In the genomic region with DNA sequence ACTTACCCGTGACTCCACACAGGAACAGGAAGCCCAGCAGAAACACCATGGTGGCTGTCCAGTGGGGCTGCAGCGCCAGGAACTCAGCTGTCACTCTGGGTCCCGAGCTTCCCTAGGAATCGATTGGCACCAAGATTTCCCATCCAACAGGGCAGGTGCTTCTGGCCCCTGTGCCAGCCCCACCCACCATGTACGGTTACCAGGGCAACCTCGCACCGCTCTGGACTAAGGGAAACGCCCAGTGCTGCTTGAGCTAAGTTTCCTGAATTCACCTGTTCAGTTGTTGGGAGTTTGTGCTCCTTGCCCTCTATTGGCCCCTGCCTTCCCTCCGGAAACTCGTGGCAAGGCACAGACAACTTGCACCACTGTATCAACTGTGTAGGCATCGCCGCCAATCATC, we compare ENCODE assay signal across 32 mouse cellular contexts. TPM values are rescaled to one million over a fixed set of nuclear protein-coding genes. Genes with fewer than 3 reads are reported as not detected.
DNase-seq lines count a peak whose midpoint lies in the region; ATAC-seq and TF ChIP-seq lines count a peak whose summit lies in the region.
"Had no signal": no experiment of that assay in that cellular context is flagged by ENCODE, and none has a peak within 500 bp of the region (broad histone marks: within the 10 kb centered on the region; RNA-seq: fewer than 3 reads in every experiment).

A gene (minus strand): TSS at position 141 of the 400 bp plus-strand sequence.

- H3K27me3 ChIP-seq in midbrain, embryonic 11.5 days (ENCODE audit: control insufficient read depth, insufficient read depth, low read length), result no peaks in the 10 kb centered on the region
- no peaks in the 10 kb centered on the region for H3K27me3 ChIP-seq in midbrain, embryonic 10.5 days (ENCODE audit: low read depth, poor library complexity, severe bottlenecking)
- H3K27me3 ChIP-seq in small intestine, adult 2 months (ENCODE audit: control insufficient read depth, insufficient read depth, low read length), result no peaks in the 10 kb centered on the region
- H3K27me3 ChIP-seq in forebrain, embryonic 11.5 days (ENCODE audit: control insufficient read depth, insufficient read depth, low read length), result no peaks in the 10 kb centered on the region
- H3K27me3 ChIP-seq: forebrain, embryonic 15.5 days; heart, embryonic 13.5 days; limb, embryonic 12.5 days; liver, embryonic 12.5 days; neural tube, embryonic 13.5 days had no signal

- TF ChIP-seq CTCF in small intestine, adult 2 months (IDR thresholded peaks at IDR 0.05; ENCODE audit: extremely low read depth, insufficient read length, insufficient replicate concordance, low read depth, low read length), result no peak

- ATAC-seq in midbrain, embryonic 11.5 days (ENCODE audit: low FRiP score), result no peak
- ATAC-seq in forebrain, embryonic 11.5 days (replicated peaks; ENCODE audit: low FRiP score), result no peak
- ATAC-seq: forebrain, embryonic 15.5 days; liver, embryonic 12.5 days; midbrain, embryonic 16.5 days had no signal

- no peak within 1 kb of the TSS for H3K4me3 ChIP-seq in midbrain, embryonic 11.5 days (ENCODE audit: low read depth, low read length)
- no peak within 1 kb of the TSS for H3K4me3 ChIP-seq in midbrain, embryonic 10.5 days
- H3K4me3 ChIP-seq in small intestine, adult 2 months (ENCODE audit: low read depth, low read length), result peak within 1 kb of the TSS; percentile 70
- no peak within 1 kb of the TSS for H3K4me3 ChIP-seq in forebrain, embryonic 11.5 days (ENCODE audit: low read depth, low read length)
- H3K4me3 ChIP-seq: forebrain, embryonic 15.5 days; heart, embryonic 13.5 days; limb, embryonic 12.5 days; liver, embryonic 12.5 days; myocyte; neural tube, embryonic 13.5 days had no signal

- DNase-seq in midbrain, embryonic 11.5 days (ENCODE audit: low spot score, missing footprints), result peak; percentile 51
- DNase-seq in midbrain, embryonic 10.5 days (ENCODE audit: low spot score), result no peak
- peak; percentile 42 for DNase-seq in WW6 (ENCODE audit: low read depth, low spot score)
- no peak for DNase-seq in gastrocnemius, postnatal 4 days (ENCODE audit: low spot score in 2 of 2)
- DNase-seq in adrenal gland, adult (ENCODE audit: inconsistent age in 2 of 2, low spot score in 1 of 2), result no peak
- DNase-seq in forebrain, embryonic 11.5 days (ENCODE audit: low spot score), result no peak
- DNase-seq: adrenal gland, postnatal 14 days; cerebellum, adult 9-10 months; gastrocnemius, postnatal 10 days; heart, adult 11 months; heart, postnatal 14 days; kidney, adult 2 months; layer of hippocampus, postnatal 36 days; lung, adult 2 months; lung, postnatal 36 days; retina, postnatal 1 day had no signal

- no peak within 1 kb of the TSS for H3K27ac ChIP-seq in midbrain, embryonic 11.5 days (ENCODE audit: low read depth, low read length)
- H3K27ac ChIP-seq in midbrain, embryonic 10.5 days (replicated peaks), result no peak within 1 kb of the TSS
- H3K27ac ChIP-seq in small intestine, adult 2 months (ENCODE audit: insufficient read depth, low read depth, low read length), result peak within 1 kb of the TSS; percentile 74
- no peak within 1 kb of the TSS for H3K27ac ChIP-seq in forebrain, embryonic 11.5 days (ENCODE audit: low read depth, low read length)
- H3K27ac ChIP-seq: forebrain, embryonic 15.5 days; heart, embryonic 13.5 days; kidney, postnatal 0 days; limb, embryonic 12.5 days; liver, embryonic 12.5 days; neural tube, embryonic 13.5 days had no signal

- no peak within 1 kb of the TSS for H3K4me2 ChIP-seq in midbrain, embryonic 11.5 days
- H3K4me2 ChIP-seq in forebrain, embryonic 11.5 days (ENCODE audit: low read depth, low read length, severe bottlenecking), result no peak within 1 kb of the TSS
- H3K4me2 ChIP-seq: forebrain, embryonic 15.5 days; heart, embryonic 13.5 days; limb, embryonic 12.5 days; liver, embryonic 12.5 days; neural tube, embryonic 13.5 days had no signal

- 86% methylated on average over 12 of the region's 12 CpGs for WGBS in midbrain, embryonic 11.5 days
- WGBS in midbrain, embryonic 10.5 days, result 87% methylated on average over 12 of the region's 12 CpGs
- 21% methylated on average over 12 of the region's 12 CpGs for WGBS in small intestine, adult 2 months
- WGBS in forebrain, embryonic 11.5 days, result 88% methylated on average over 12 of the region's 12 CpGs

- TF ChIP-seq POLR2A in small intestine, adult 2 months (IDR thresholded peaks at IDR 0.05; ENCODE audit: low read depth, low read length), result no peak

- no peaks in the 10 kb centered on the region for H3K9me3 ChIP-seq in midbrain, embryonic 11.5 days (ENCODE audit: control insufficient read depth, low read length)
- H3K9me3 ChIP-seq in midbrain, embryonic 10.5 days (replicated peaks), result no peaks in the 10 kb centered on the region
- no peaks in the 10 kb centered on the region for H3K9me3 ChIP-seq in forebrain, embryonic 11.5 days (ENCODE audit: control insufficient read depth, low read length)
- H3K9me3 ChIP-seq: forebrain, embryonic 15.5 days; heart, embryonic 13.5 days; limb, embryonic 12.5 days; liver, embryonic 12.5 days; neural tube, embryonic 13.5 days had no signal

- H3K4me1 ChIP-seq in midbrain, embryonic 11.5 days (ENCODE audit: control insufficient read depth, insufficient read depth, low read length), result no peaks in the 10 kb centered on the region
- no peaks in the 10 kb centered on the region for H3K4me1 ChIP-seq in midbrain, embryonic 10.5 days
- H3K4me1 ChIP-seq in small intestine, adult 2 months (ENCODE audit: control insufficient read depth, insufficient read depth, insufficient read length, low read length), result peaks cover 9% of the 10 kb centered on the region; the same call in 1 of the 2 replicates
- no peaks in the 10 kb centered on the region for H3K4me1 ChIP-seq in forebrain, embryonic 11.5 days (replicated peaks; ENCODE audit: control insufficient read depth, insufficient read depth, low read length)
- H3K4me1 ChIP-seq: forebrain, embryonic 15.5 days; limb, embryonic 12.5 days; neural tube, embryonic 13.5 days had no signal

- no peak within 1 kb of the TSS for H3K9ac ChIP-seq in midbrain, embryonic 11.5 days (ENCODE audit: low read length)
- H3K9ac ChIP-seq in forebrain, embryonic 11.5 days (ENCODE audit: low read length), result no peak within 1 kb of the TSS
- H3K9ac ChIP-seq: forebrain, embryonic 15.5 days; heart, embryonic 13.5 days; limb, embryonic 12.5 days; liver, embryonic 12.5 days; neural tube, embryonic 13.5 days had no signal

- H3K36me3 ChIP-seq in midbrain, embryonic 11.5 days (ENCODE audit: control insufficient read depth, insufficient read depth, low read length), result no peaks in the 10 kb centered on the region
- H3K36me3 ChIP-seq in midbrain, embryonic 10.5 days, result peaks cover 16% of the 10 kb centered on the region
- peaks cover 8% of the 10 kb centered on the region for H3K36me3 ChIP-seq in small intestine, adult 2 months (ENCODE audit: control insufficient read depth, insufficient read depth, low read length)
- no peaks in the 10 kb centered on the region; the same call in 1 of the 2 replicates for H3K36me3 ChIP-seq in forebrain, embryonic 11.5 days (ENCODE audit: control insufficient read depth, insufficient read depth, low read length)
- H3K36me3 ChIP-seq: limb, embryonic 12.5 days had no signal

RNA-seq across cellular contexts. Expression of the gene that starts here (rescaled TPM):
- 0.08 TPM in 1 of 2 replicates, not detected in the other for polyA plus RNA-seq in midbrain, embryonic 11.5 days (2014; fragmentation: Nextera tagmentation; extraction: Ambion mirVana)
- polyA plus RNA-seq in midbrain, embryonic 10.5 days (2016; fragmentation: Nextera tagmentation; extraction: Ambion mirVana), result 0.09 TPM in 1 of 2 replicates, not detected in the other
- 39.4 and 90.3 TPM in 2 replicates for polyA plus RNA-seq in small intestine, adult 2 months (2012; rRNA removed)
- not detected for total RNA-seq in gastrocnemius, postnatal 4 days (2021)
- polyA plus RNA-seq in forebrain, embryonic 11.5 days (2014; fragmentation: Nextera tagmentation; extraction: Ambion mirVana), result not detected in 2 replicates
- total RNA-seq: adrenal gland, postnatal 14 days; gastrocnemius, postnatal 10 days; heart, postnatal 14 days; layer of hippocampus, adult 18-20 months; layer of hippocampus, postnatal 36 days; megakaryocyte-erythroid progenitor cell, adult 5-6 weeks had no signal
- polyA plus RNA-seq: C2C12; embryonic facial prominence, embryonic 14.5 days; forebrain, embryonic 15.5 days; heart, embryonic 13.5 days; hindbrain, embryonic 11.5 days; limb, embryonic 12.5 days; liver, embryonic 12.5 days; lung, adult 2 months; myocyte; testis, adult 2 months; urinary bladder, adult 2 months had no signal

Comparison
In these comparisons a context has a peak if more than half of its experiments do, and no peak if none do; other contexts are left out.
1. RNA of the gene that starts here (polyA plus RNA-seq): 39.4 to 90.3 TPM in small intestine, adult 2 months; 0.08 TPM in midbrain, embryonic 11.5 days, not detected in forebrain, embryonic 11.5 days and 0.09 TPM in midbrain, embryonic 10.5 days; every median in the first group is over 10 times any median in the second.
2. Peak in DNase-seq in midbrain, embryonic 11.5 days; RNA of the gene not detected or under 1 TPM.